8 mouse cellular contexts compared by ENCODE assay signal in genomic region chr1:152386188-152386835, GRCm38 (mm10). TPM values are rescaled to one million over a fixed set of nuclear protein-coding genes. Genes with fewer than 3 reads are reported as not detected.
DNase-seq lines count a peak whose midpoint lies in the region; ATAC-seq and TF ChIP-seq lines count a peak whose summit lies in the region.

TSS of gene Tsen15 (minus strand) at chr1:152386688.

- intact Hi-C loops in heart, postnatal 25 days (cut with DNase I) = loop anchor here (5.0 to 10.0 kb wide), 3 partner anchors 126 to 381 kb away; partner anchors contain the start of genes Arpc5 and Rgl1

- H3K27me3 ChIP-seq in G1E (ENCODE audit: insufficient read depth, low read length) = peaks cover 7% of the 10 kb centered on the region; the same call in 1 of the 2 replicates
- no peaks in the 10 kb centered on the region for H3K27me3 ChIP-seq in forebrain, embryonic 16.5 days (replicated peaks; ENCODE audit: control insufficient read depth, insufficient read depth, low read length)
- no peaks in the 10 kb centered on the region for H3K27me3 ChIP-seq in neural tube, embryonic 14.5 days (ENCODE audit: control insufficient read depth, insufficient read depth, low read length)
- H3K27me3 ChIP-seq in testis, adult 2 months (ENCODE audit: control insufficient read depth, insufficient read depth, low read length) = no peaks in the 10 kb centered on the region

- WGBS in forebrain, embryonic 16.5 days = under 1% methylated on average over 57 of the region's 57 CpGs
- under 1% methylated on average over 57 of the region's 57 CpGs for WGBS in neural tube, embryonic 14.5 days

- H3K9me3 ChIP-seq in G1E (replicated peaks) = no peaks in the 10 kb centered on the region
- H3K9me3 ChIP-seq in forebrain, embryonic 16.5 days (ENCODE audit: control insufficient read depth, low read length) = no peaks in the 10 kb centered on the region
- H3K9me3 ChIP-seq in neural tube, embryonic 14.5 days (ENCODE audit: control insufficient read depth, low read length) = no peaks in the 10 kb centered on the region

- peak within 1 kb of the TSS; percentile 88 for H3K4me3 ChIP-seq in G1E (ENCODE audit: low read depth, low read length)
- H3K4me3 ChIP-seq in forebrain, embryonic 16.5 days (replicated peaks; ENCODE audit: low read length) = peak within 1 kb of the TSS; percentile 85
- H3K4me3 ChIP-seq in neural tube, embryonic 14.5 days (ENCODE audit: low read depth, low read length) = peak within 1 kb of the TSS; percentile 69
- peak within 1 kb of the TSS; percentile 96 for H3K4me3 ChIP-seq in testis, adult 2 months (ENCODE audit: control insufficient read depth, low read depth, low read length)

- 0 out of 2 replicates have a peak within 1 kb of the TSS, but pooled peaks have one; percentile 8 for H3K27ac ChIP-seq in forebrain, embryonic 16.5 days (ENCODE audit: low read length)
- no peak within 1 kb of the TSS for H3K27ac ChIP-seq in neural tube, embryonic 14.5 days (ENCODE audit: low read depth, low read length)
- H3K27ac ChIP-seq in testis, adult 2 months (ENCODE audit: control insufficient read depth, insufficient read depth, low read depth, low read length) = peak within 1 kb of the TSS; percentile 77

- peak; percentile 77 for TF ChIP-seq POLR2A in testis, adult 2 months (IDR thresholded peaks at IDR 0.05; ENCODE audit: control insufficient read depth, low read depth, low read length)

- TF ChIP-seq CTCF in G1E (IDR thresholded peaks at IDR 0.05; ENCODE audit: low read depth, low read length) = no peak
- no peak for TF ChIP-seq CTCF in testis, adult 2 months (IDR thresholded peaks at IDR 0.05; ENCODE audit: control insufficient read depth, insufficient read depth, insufficient replicate concordance, low read depth, low read length)

- DNase-seq in G1E (ENCODE audit: low spot score) = peak; percentile 90
- peak; percentile 87 to 92 for DNase-seq in cerebellum, adult 18-20 months
- peak; percentile 64 for DNase-seq in heart, postnatal 25 days (ENCODE audit: low spot score)
- DNase-seq in layer of hippocampus, adult 18-20 months (ENCODE audit: low spot score in 2 of 2) = peak; percentile 81 to 92
- peak; percentile 89 for DNase-seq in lung, adult 18-20 months

- H3K4me1 ChIP-seq in G1E (ENCODE audit: insufficient read depth, low read depth, low read length) = peaks cover 12% of the 10 kb centered on the region
- peaks cover 5% of the 10 kb centered on the region for H3K4me1 ChIP-seq in forebrain, embryonic 16.5 days (replicated peaks; ENCODE audit: control insufficient read depth, insufficient read depth, low read length)
- no peaks in the 10 kb centered on the region for H3K4me1 ChIP-seq in neural tube, embryonic 14.5 days (ENCODE audit: control insufficient read depth, insufficient read depth, low read length)
- H3K4me1 ChIP-seq in testis, adult 2 months (ENCODE audit: control insufficient read depth, insufficient read depth, low read length) = 0 out of 2 replicates have a peak, but pooled peaks cover 2% of the 10 kb centered on the region

- peak; percentile 95 for ATAC-seq in G1E (ENCODE audit: extremely low read depth, insufficient number of reproducible peaks, low FRiP score, poor library complexity, severe bottlenecking)
- ATAC-seq in forebrain, embryonic 16.5 days = peak; percentile 97
- peak; percentile 96 for ATAC-seq in neural tube, embryonic 14.5 days (ENCODE audit: low read depth)

- peak within 1 kb of the TSS; percentile 83 for H3K9ac ChIP-seq in forebrain, embryonic 16.5 days (replicated peaks; ENCODE audit: low read depth, low read length)
- H3K9ac ChIP-seq in neural tube, embryonic 14.5 days (replicated peaks; ENCODE audit: low read depth, low read length) = peak within 1 kb of the TSS; percentile 62

- H3K4me2 ChIP-seq in forebrain, embryonic 16.5 days (ENCODE audit: low read length) = peak within 1 kb of the TSS; percentile 81
- H3K4me2 ChIP-seq in neural tube, embryonic 14.5 days (ENCODE audit: low read depth, low read length) = peak within 1 kb of the TSS; percentile 73

- peaks cover 25% of the 10 kb centered on the region for H3K36me3 ChIP-seq in G1E (replicated peaks)
- H3K36me3 ChIP-seq in forebrain, embryonic 16.5 days (ENCODE audit: control insufficient read depth, insufficient read depth) = no peaks in the 10 kb centered on the region
- H3K36me3 ChIP-seq in neural tube, embryonic 14.5 days (ENCODE audit: control insufficient read depth, insufficient read depth, low read length) = no peaks in the 10 kb centered on the region
- no peaks in the 10 kb centered on the region for H3K36me3 ChIP-seq in testis, adult 2 months (ENCODE audit: control insufficient read depth, insufficient read depth, low read length)

RNA-seq across cellular contexts. Expression of gene Tsen15, which starts in this region (rescaled TPM):
- total RNA-seq in G1E (2014; fragmentation: Nextera tagmentation) (62.8 and 105 TPM in 2 replicates), G1E (2017) (95.0 and 103 TPM in 2 replicates)
- 88.4 and 131 TPM in 2 replicates for polyA plus RNA-seq in G1E (2012)
- polyA plus RNA-seq in forebrain, embryonic 16.5 days (2015; fragmentation: Nextera tagmentation; extraction: Ambion mirVana) = 38.5 and 42.3 TPM in 2 replicates
- total RNA-seq in heart, postnatal 25 days (2021) = 10 to 100 TPM; 19.5 TPM
- 10 to 100 TPM; 36.1 to 38.3 TPM for total RNA-seq in layer of hippocampus, adult 18-20 months (2021)
- 34.9 and 38.2 TPM in 2 replicates for polyA plus RNA-seq in neural tube, embryonic 14.5 days (2014; fragmentation: Nextera tagmentation; extraction: Ambion mirVana)
- polyA plus RNA-seq in testis, adult 2 months (2012; rRNA removed) = 6.2 and 8.2 TPM in 2 replicates
